Mouse (Mus musculus): ENCODE results near the gene Glp1r. TPM values are rescaled to one million over a fixed set of nuclear protein-coding genes. Genes with fewer than 3 reads are reported as not detected.

The Glp1r gene
- total RNA-seq (2014; rRNA removed) (0.69 and 1.7 TPM in 2 replicates), polyA plus RNA-seq (2015; fragmentation: Nextera tagmentation; extraction: Ambion mirVana) (0.19 and 0.34 TPM in 2 replicates)

DNA sequence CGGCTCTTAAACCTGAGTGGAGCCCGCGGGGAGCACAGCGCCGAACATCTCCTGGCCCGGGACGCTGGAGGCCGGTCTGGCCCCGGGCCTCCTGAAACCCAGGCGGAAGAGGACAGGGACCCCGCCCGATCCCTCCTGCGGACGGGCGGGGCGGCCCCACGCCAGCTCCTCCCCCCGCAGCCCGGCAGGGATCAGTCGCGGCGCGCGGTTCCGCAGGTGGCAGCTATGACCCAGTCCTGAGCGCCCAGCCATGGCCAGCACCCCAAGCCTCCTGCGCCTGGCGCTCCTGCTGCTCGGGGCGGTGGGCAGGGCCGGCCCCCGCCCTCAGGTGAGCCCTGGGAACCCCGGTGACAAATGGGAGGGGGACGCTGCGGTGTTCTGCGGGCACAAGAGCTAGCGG lies at the start of gene Glp1r:
Gene Glp1r, plus strand, starts transcription at position 191 of the 400 bp plus-strand sequence.
- no peak for TF ChIP-seq CTCF (IDR thresholded peaks at IDR 0.05; ENCODE audit: low read depth)
- 4% methylated on average over 24 of the region's 37 CpGs for WGBS

DNA sequence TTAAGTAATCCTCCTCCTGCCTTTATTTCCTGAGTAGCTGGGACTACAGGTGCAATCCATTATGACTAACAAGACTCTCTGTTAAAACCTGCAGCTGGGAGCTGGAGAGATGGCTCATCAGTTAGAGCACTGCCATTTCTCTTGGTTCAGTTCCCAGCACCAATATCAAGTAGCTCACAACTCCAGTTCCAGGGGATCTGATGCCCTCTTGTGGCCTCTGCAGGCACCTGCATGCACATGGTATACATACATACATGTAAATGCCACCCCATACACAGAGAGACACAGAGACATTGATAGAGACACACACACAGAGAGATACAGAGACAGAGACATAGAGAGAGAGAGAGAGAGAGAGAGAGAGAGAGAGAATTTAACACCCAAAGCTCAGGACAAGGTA lies 49.3 kb upstream of the Glp1r start:
- Histone ChIP-seq H3K36me3 (ENCODE audit: insufficient read depth) (no peaks in the 10 kb centered on the region), H3K27ac (ENCODE audit: low read depth, low read length) (no peak overlapping the region), H3K4me1 (ENCODE audit: insufficient read depth) (no peaks in the 10 kb centered on the region), H3K9me3 (ENCODE audit: low read length) (no peaks in the 10 kb centered on the region), H3K27me3 (ENCODE audit: insufficient read depth, low read length) (no peaks in the 10 kb centered on the region), H3K9ac (no peak overlapping the region), H3K4me2 (ENCODE audit: low read depth) (no peak overlapping the region), H3K4me3 (ENCODE audit: low read depth, low read length) (no peak overlapping the region)
- no peak for ATAC-seq
- TF ChIP-seq CTCF (IDR thresholded peaks at IDR 0.05; ENCODE audit: low read depth), result peak; percentile 24
- no peak for DNase-seq

More for the DNA sequence above, at the start of gene Glp1r:
- H3K9me3 ChIP-seq (ENCODE audit: low read length), result no peaks in the 10 kb centered on the region
- H3K9ac ChIP-seq, result peak within 1 kb of the TSS; percentile 44
- no peaks in the 10 kb centered on the region for H3K36me3 ChIP-seq (ENCODE audit: insufficient read depth)
- peaks cover 12% of the 10 kb centered on the region for H3K27me3 ChIP-seq (ENCODE audit: insufficient read depth, low read length)
- H3K4me2 ChIP-seq (ENCODE audit: low read depth), result peak within 1 kb of the TSS; percentile 96
- 0 out of 2 replicates have a peak, but pooled peaks cover 5% of the 10 kb centered on the region for H3K4me1 ChIP-seq (ENCODE audit: insufficient read depth)
- no peak for DNase-seq
- ATAC-seq, result no peak
- no peak within 1 kb of the TSS for H3K27ac ChIP-seq (ENCODE audit: low read depth, low read length)
- H3K4me3 ChIP-seq (ENCODE audit: low read depth, low read length), result peak within 1 kb of the TSS; percentile 39

DNA sequence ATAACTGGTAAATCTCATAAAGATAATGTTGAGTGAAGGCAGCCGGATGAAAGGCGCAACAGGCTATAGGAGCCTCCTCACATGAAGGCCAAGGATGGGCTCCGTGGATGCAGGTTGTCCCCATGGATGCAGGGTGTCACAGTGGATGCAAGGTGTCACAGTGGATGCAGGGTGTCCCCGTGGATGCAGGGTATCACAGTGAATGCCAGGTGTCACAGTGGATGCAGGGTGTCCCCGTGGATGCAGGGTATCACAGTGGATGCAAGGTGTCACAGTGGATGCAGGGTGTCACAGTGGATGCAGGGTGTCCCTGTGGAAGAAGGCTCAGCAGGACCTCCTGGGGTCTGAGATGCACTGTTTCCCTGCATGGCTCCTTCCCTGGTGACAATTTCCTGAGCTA lies 44.3 kb upstream of the Glp1r start:
- Histone ChIP-seq H3K4me2 (ENCODE audit: low read depth) (no peak overlapping the region), H3K27ac (ENCODE audit: low read depth, low read length) (no peak overlapping the region), H3K9ac (no peak overlapping the region), H3K36me3 (ENCODE audit: insufficient read depth) (no peaks in the 10 kb centered on the region), H3K4me1 (ENCODE audit: insufficient read depth) (0 out of 2 replicates have a peak, but pooled peaks cover 4% of the 10 kb centered on the region), H3K27me3 (ENCODE audit: insufficient read depth, low read length) (no peaks in the 10 kb centered on the region), H3K9me3 (ENCODE audit: low read length) (no peaks in the 10 kb centered on the region), H3K4me3 (ENCODE audit: low read depth, low read length) (no peak overlapping the region)
- ATAC-seq (no peak), DNase-seq (no peak)
- 84% methylated on average over 5 of the region's 5 CpGs for WGBS
- no peak for TF ChIP-seq CTCF (IDR thresholded peaks at IDR 0.05; ENCODE audit: low read depth)

DNA sequence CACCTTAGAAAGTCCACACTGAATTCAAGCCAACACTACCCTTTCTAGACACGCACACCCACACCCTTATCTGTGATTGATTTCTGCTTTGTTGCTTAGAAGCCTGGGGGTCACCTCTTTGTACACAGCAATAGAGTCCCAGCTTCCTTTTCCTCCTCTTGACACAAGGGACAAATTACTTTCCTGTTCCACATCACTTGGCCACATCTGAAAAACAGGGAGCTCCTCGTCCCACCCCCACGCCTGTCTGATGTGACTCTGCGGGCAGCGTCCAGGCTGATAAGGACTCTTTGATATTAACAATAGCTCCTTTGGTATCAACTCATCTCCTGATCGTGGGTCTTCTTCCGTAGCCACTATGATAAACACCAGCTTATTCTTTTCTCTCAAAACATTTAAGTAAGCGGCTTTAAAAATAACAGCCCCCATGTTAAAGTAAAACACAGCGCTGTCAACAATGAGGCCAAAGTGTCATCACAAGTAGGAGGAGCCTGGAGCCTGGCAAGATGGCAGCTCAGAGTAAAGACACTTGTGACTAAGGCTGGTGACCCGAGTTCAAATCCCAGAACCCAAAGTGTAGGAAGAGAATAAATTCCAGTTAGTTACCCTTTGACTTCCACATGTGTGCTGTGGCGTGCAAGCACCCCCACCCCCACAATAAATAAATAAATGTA lies 42.9 kb upstream of the Glp1r start:
- 77% methylated on average over 11 of the region's 11 CpGs for WGBS
- no peak for TF ChIP-seq CTCF (IDR thresholded peaks at IDR 0.05; ENCODE audit: low read depth)
- Histone ChIP-seq H3K9ac (no peak overlapping the region), H3K27ac (ENCODE audit: low read depth, low read length) (no peak overlapping the region), H3K27me3 (ENCODE audit: insufficient read depth, low read length) (no peaks in the 10 kb centered on the region), H3K4me2 (ENCODE audit: low read depth) (no peak overlapping the region), H3K4me3 (ENCODE audit: low read depth, low read length) (no peak overlapping the region), H3K9me3 (ENCODE audit: low read length) (no peaks in the 10 kb centered on the region), H3K36me3 (ENCODE audit: insufficient read depth) (no peaks in the 10 kb centered on the region), H3K4me1 (ENCODE audit: insufficient read depth) (0 out of 2 replicates have a peak, but pooled peaks cover 4% of the 10 kb centered on the region)
- no peak for ATAC-seq
- DNase-seq, result no peak

DNA sequence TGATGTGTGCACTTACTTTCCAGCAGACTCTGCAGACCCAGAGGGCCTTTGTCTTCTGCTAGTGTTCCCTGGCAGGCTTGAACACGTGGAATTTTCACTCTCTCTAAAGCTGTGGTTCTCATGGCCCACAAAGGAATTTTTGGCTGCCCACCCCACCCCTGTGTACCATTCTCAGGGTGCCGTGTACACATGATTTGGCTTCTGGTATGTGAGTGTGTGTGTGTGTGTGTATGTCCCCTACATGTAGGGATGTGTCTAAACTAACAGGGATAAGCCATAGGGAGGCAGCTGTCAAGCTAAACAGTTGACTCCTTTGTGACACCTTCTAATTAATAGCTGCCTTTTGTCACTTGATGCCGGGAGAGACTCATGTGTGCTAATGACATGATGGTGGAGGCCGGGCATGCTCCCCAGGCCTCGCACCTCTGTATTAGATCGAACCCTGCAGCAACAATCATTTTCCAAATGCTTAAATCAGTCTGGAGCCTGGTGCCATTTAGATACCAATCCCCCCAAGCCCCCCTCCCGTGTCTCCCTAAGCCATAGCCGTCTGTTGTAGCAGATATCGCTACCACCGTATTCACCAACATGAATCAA lies 41.5 kb upstream of the Glp1r start:
- Histone ChIP-seq H3K9me3 (ENCODE audit: low read length) (no peaks in the 10 kb centered on the region), H3K9ac (peak overlapping the region; percentile 22; the same call in 1 of the 2 replicates), H3K4me1 (ENCODE audit: insufficient read depth) (0 out of 2 replicates have a peak, but pooled peaks cover 4% of the 10 kb centered on the region), H3K36me3 (ENCODE audit: insufficient read depth) (no peaks in the 10 kb centered on the region), H3K4me2 (ENCODE audit: low read depth) (no peak overlapping the region), H3K27me3 (ENCODE audit: insufficient read depth, low read length) (no peaks in the 10 kb centered on the region), H3K27ac (ENCODE audit: low read depth, low read length) (0 out of 2 replicates have a peak overlapping the region, but pooled peaks have one; percentile 29), H3K4me3 (ENCODE audit: low read depth, low read length) (no peak overlapping the region)
- TF ChIP-seq CTCF (IDR thresholded peaks at IDR 0.05; ENCODE audit: low read depth), result no peak
- WGBS, result 13% methylated on average over 10 of the region's 10 CpGs
- ATAC-seq, result peak; percentile 71
- no peak for DNase-seq

DNA sequence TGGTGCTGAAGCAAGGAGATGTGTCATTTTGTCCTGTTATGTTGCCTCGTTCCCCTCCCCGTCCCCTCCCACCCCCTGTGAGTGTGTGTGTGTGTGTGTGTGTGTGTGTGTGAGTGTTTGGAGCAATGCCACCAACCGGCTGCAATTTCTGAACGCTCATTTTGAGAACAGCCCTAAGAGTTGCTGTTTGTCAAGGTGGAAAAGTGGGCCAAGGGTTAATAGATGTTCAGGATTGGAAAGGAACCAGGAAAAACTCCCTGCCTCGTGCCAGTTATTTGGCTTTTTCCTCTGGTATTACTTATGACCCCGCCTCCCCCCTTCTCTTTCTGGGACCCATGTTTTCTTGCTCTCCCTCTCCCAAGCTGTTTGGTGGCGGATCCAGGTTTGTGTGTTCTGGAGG lies 41.0 kb upstream of the Glp1r start:
- H3K9me3 ChIP-seq (ENCODE audit: low read length), result no peaks in the 10 kb centered on the region
- no peak for TF ChIP-seq CTCF (IDR thresholded peaks at IDR 0.05; ENCODE audit: low read depth)
- H3K27me3 ChIP-seq (ENCODE audit: insufficient read depth, low read length), result no peaks in the 10 kb centered on the region
- H3K4me2 ChIP-seq (ENCODE audit: low read depth), result no peak overlapping the region
- 0 out of 2 replicates have a peak, but pooled peaks cover 4% of the 10 kb centered on the region for H3K4me1 ChIP-seq (ENCODE audit: insufficient read depth)
- H3K36me3 ChIP-seq (ENCODE audit: insufficient read depth), result no peaks in the 10 kb centered on the region
- WGBS, result 29% methylated on average over 7 of the region's 7 CpGs
- ATAC-seq (no peak; the same call in 1 of the 2 replicates), DNase-seq (peak; percentile 59)
- H3K4me3 ChIP-seq (ENCODE audit: low read depth, low read length), result no peak overlapping the region
- no peak overlapping the region for H3K9ac ChIP-seq
- no peak overlapping the region for H3K27ac ChIP-seq (ENCODE audit: low read depth, low read length)

DNA sequence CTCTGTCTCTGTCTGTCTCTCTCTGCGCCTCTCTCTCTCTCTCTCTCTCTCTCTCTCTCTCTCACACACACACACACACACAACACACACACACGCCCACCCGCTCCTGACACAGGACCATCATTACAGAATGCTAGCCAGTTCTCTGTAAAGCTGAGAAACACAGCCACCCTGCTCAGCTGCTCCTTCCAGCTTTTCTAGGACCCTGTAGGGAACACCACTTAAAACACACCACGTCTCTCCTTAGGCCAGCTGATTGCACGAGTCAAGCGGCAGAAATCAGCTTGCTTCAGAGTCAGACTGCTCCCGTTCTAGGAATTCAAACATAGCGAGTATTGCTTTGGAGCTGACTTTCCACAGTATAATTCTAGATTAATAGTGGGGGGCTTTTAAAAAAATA lies 35.3 kb upstream of the Glp1r start:
- 48% methylated on average over 8 of the region's 8 CpGs for WGBS
- ATAC-seq, result peak; percentile 50; the same call in 1 of the 2 replicates
- H3K9me3 ChIP-seq (ENCODE audit: low read length), result no peaks in the 10 kb centered on the region
- TF ChIP-seq CTCF (IDR thresholded peaks at IDR 0.05; ENCODE audit: low read depth), result no peak
- no peaks in the 10 kb centered on the region for H3K36me3 ChIP-seq (ENCODE audit: insufficient read depth)
- H3K4me3 ChIP-seq (ENCODE audit: low read depth, low read length), result no peak overlapping the region
- no peak overlapping the region for H3K27ac ChIP-seq (ENCODE audit: low read depth, low read length)
- no peaks in the 10 kb centered on the region for H3K27me3 ChIP-seq (ENCODE audit: insufficient read depth, low read length)
- H3K9ac ChIP-seq, result no peak overlapping the region
- no peaks in the 10 kb centered on the region for H3K4me1 ChIP-seq (ENCODE audit: insufficient read depth)
- H3K4me2 ChIP-seq (ENCODE audit: low read depth), result no peak overlapping the region
- DNase-seq, result no peak
